Mouse (Mus musculus) liver, postnatal 0 days (tissue): ENCODE results near the gene Wnt5b.

Experiments
- CTCF ChIP-seq: sonication (generic); IDR thresholded peaks from 2 replicates; pipeline ENCODE4 v1.5.1; 2016; ENCODE audit warnings: antibody characterized with exemption, low read depth
- EP300 ChIP-seq: IDR thresholded peaks from 2 replicates; pipeline ENCODE4 v1.6.1; 2016; ENCODE audit warnings: antibody characterized with exemption, low read depth, mild to moderate bottlenecking

DNA sequence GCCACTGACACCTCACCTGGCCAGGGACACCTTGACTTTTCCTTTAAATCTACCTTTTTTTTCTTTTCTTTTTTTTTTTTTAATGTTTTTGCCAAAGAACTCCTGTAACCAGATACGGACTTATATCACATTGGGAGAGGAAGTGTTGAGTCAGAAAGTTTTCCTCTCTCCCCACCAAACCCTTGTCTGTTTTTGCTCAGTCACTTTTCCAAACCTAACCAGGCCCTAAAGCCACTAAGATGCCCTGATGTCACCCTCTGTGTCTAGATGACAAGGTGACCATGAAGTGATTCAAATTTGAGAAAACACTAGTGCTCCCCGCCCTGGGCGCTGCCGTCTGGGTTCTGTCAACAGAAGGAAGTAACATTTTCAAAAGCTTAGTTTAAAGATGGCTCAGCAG, 85.1 kb downstream of the Wnt5b start:
- no peak for TF ChIP-seq CTCF
- no peak for TF ChIP-seq EP300
